Comparison of ENCODE assay signal across 8 mouse cellular contexts in the genomic region with DNA sequence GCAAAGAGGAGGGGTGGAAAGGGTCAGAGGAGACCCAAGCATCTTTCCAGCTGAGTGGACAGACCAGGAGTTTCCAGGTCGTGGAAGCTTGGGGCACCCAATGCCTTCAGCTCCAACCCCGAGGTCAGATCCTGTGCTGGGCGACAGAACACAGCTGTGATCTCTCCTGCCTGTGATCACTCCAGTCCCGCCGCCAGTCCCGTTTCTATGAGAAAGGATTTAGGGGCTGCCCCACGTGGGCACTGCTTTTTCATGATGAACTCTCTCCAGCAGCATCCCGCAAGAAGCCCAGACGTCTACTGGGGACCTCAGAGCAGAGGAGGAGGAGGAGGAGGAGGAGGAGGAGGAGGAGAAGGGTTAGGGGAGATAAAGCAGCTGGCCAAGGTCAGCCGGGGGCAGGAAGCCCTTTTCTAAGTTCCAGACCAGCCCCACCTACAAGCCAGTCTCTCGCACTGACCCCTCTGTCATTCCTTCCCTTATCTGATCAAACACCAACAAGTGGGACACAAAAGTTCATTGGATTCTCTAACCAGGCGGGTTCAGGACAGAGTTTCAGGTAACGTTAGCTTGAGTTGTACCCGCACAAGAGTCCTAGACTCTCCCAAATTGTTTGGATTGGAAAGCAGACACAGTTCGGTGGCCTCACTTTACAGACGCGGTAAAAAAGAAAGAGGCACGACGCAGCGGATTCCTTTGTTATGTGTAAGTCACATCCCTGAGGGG. TPM values are rescaled to one million over a fixed set of nuclear protein-coding genes. Genes with fewer than 3 reads are reported as not detected.
DNase-seq lines count a peak whose midpoint lies in the region; ATAC-seq lines count a peak whose summit lies in the region.

No protein-coding gene starts in this region.

- peaks cover 8% of the 10 kb centered on the region; the same call in 1 of the 2 replicates for H3K27me3 ChIP-seq in hindbrain, embryonic 13.5 days
- H3K27me3 ChIP-seq in lung, embryonic 16.5 days (ENCODE audit: control insufficient read depth, insufficient read depth, low read depth, low read length) = no peaks in the 10 kb centered on the region
- H3K27me3 ChIP-seq in stomach, embryonic 16.5 days (ENCODE audit: control insufficient read depth, insufficient read depth, low read length) = no peaks in the 10 kb centered on the region

- H3K4me1 ChIP-seq in hindbrain, embryonic 13.5 days (replicated peaks) = peaks cover 23% of the 10 kb centered on the region
- H3K4me1 ChIP-seq in lung, embryonic 16.5 days (replicated peaks; ENCODE audit: control insufficient read depth, insufficient read depth, low read length) = peaks cover 17% of the 10 kb centered on the region
- peaks cover 19% of the 10 kb centered on the region for H3K4me1 ChIP-seq in stomach, embryonic 16.5 days (ENCODE audit: control insufficient read depth, insufficient read depth, low read length)

- peak overlapping the region; percentile 90 for H3K4me2 ChIP-seq in hindbrain, embryonic 13.5 days
- peak overlapping the region; percentile 78 for H3K4me2 ChIP-seq in lung, embryonic 16.5 days (ENCODE audit: low read depth, low read length)
- H3K4me2 ChIP-seq in stomach, embryonic 16.5 days (ENCODE audit: low read depth, low read length) = peak overlapping the region; percentile 65

- no peaks in the 10 kb centered on the region for H3K36me3 ChIP-seq in hindbrain, embryonic 13.5 days
- H3K36me3 ChIP-seq in lung, embryonic 16.5 days (ENCODE audit: control insufficient read depth, insufficient read depth, low read length) = peaks cover 10% of the 10 kb centered on the region
- 0 out of 2 replicates have a peak, but pooled peaks cover 6% of the 10 kb centered on the region for H3K36me3 ChIP-seq in stomach, embryonic 16.5 days (ENCODE audit: control insufficient read depth, insufficient read depth, low read length)

- WGBS in hindbrain, embryonic 13.5 days = under 1% methylated on average over 20 of the region's 20 CpGs
- WGBS in lung, embryonic 16.5 days = under 1% methylated on average over 20 of the region's 20 CpGs
- WGBS in stomach, embryonic 16.5 days = 1% methylated on average over 20 of the region's 20 CpGs

- no peaks in the 10 kb centered on the region for H3K9me3 ChIP-seq in hindbrain, embryonic 13.5 days
- no peaks in the 10 kb centered on the region for H3K9me3 ChIP-seq in lung, embryonic 16.5 days (ENCODE audit: control insufficient read depth, low read length)
- no peaks in the 10 kb centered on the region for H3K9me3 ChIP-seq in stomach, embryonic 16.5 days (replicated peaks; ENCODE audit: control insufficient read depth, low read length)

- no peak overlapping the region; the same call in 1 of the 2 replicates for H3K27ac ChIP-seq in hindbrain, embryonic 13.5 days
- peak overlapping the region; percentile 80 for H3K27ac ChIP-seq in lung, embryonic 16.5 days (ENCODE audit: low read length)
- peak overlapping the region; percentile 84 for H3K27ac ChIP-seq in stomach, embryonic 16.5 days (ENCODE audit: low read length)

- ATAC-seq in hindbrain, embryonic 13.5 days (ENCODE audit: low FRiP score) = 0 out of 2 replicates have a peak, but pooled peaks have one; percentile 3
- 0 out of 2 replicates have a peak, but pooled peaks have one; percentile 9 for ATAC-seq in lung, embryonic 16.5 days (ENCODE audit: low read depth)
- no peak for ATAC-seq in stomach, embryonic 16.5 days (ENCODE audit: insufficient read depth, low FRiP score)

- H3K4me3 ChIP-seq in hindbrain, embryonic 13.5 days = peak overlapping the region; percentile 54
- H3K4me3 ChIP-seq in lung, embryonic 16.5 days (ENCODE audit: low read length) = peak overlapping the region; percentile 73
- peak overlapping the region; percentile 79 for H3K4me3 ChIP-seq in stomach, embryonic 16.5 days (replicated peaks; ENCODE audit: low read length)

- H3K9ac ChIP-seq in hindbrain, embryonic 13.5 days = peak overlapping the region; percentile 69
- H3K9ac ChIP-seq in lung, embryonic 16.5 days (ENCODE audit: low read length) = peak overlapping the region; percentile 82
- H3K9ac ChIP-seq in stomach, embryonic 16.5 days (ENCODE audit: low read length) = peak overlapping the region; percentile 82

- DNase-seq in heart, adult 11 months = peak; percentile 94
- DNase-seq in heart, adult 9 months (ENCODE audit: low spot score in 2 of 2) = no peak
- DNase-seq in embryo, embryonic 10.5 days (ENCODE audit: low spot score) = peak; percentile 55
- no peak for DNase-seq in spleen, postnatal 4 days (ENCODE audit: low spot score in 2 of 2)
- DNase-seq in layer of hippocampus, adult 11-12 months (ENCODE audit: low spot score) = no peak

RNA-seq across cellular contexts. Expression of a gene that starts 0.8 kb away (rescaled TPM):
- 86.5 and 97.8 TPM in 2 replicates for polyA plus RNA-seq in hindbrain, embryonic 13.5 days (2015; fragmentation: Nextera tagmentation; extraction: Ambion mirVana)
- 393 and 397 TPM in 2 replicates for polyA plus RNA-seq in lung, embryonic 16.5 days (2015; fragmentation: Nextera tagmentation; extraction: Ambion mirVana)
- polyA plus RNA-seq in stomach, embryonic 16.5 days (2015; fragmentation: Nextera tagmentation; extraction: Ambion mirVana) = 252 and 275 TPM in 2 replicates

RNA-seq across cellular contexts. Expression of a gene that starts 17.3 kb away (rescaled TPM):
- polyA plus RNA-seq in hindbrain, embryonic 13.5 days (2015; fragmentation: Nextera tagmentation; extraction: Ambion mirVana) = 1.6 and 2.2 TPM in 2 replicates
- 1.2 and 1.4 TPM in 2 replicates for polyA plus RNA-seq in lung, embryonic 16.5 days (2015; fragmentation: Nextera tagmentation; extraction: Ambion mirVana)
- 2.4 and 2.5 TPM in 2 replicates for polyA plus RNA-seq in stomach, embryonic 16.5 days (2015; fragmentation: Nextera tagmentation; extraction: Ambion mirVana)

Comparison
In these comparisons a context has a peak if more than half of its experiments do, and no peak if none do; other contexts are left out.
1. DNase-seq: peak in heart, adult 11 months (single experiment) and embryo, embryonic 10.5 days (single experiment); none in heart, adult 9 months (0 of 2), spleen, postnatal 4 days (0 of 2) and layer of hippocampus, adult 11-12 months (single experiment).
2. Peak in every context shown above with its lines, with median percentiles within 50 percentile points of each other: H3K4me2 ChIP-seq, H3K4me3 ChIP-seq and H3K9ac ChIP-seq.